Mouse (Mus musculus) T-helper 1 cell (primary cell): ENCODE results near the gene Rgl1.

Experiments
- in situ Hi-C: fragments of 300-600 bp; cut with MboI, MseI; formaldehyde crosslinking; loops from one replicate; pipeline ENCODE4 v1.15.1; 2025; ENCODE audit warnings: high pct_unique_total_duplicates

Rgl1 gene

GRCm38 (mm10) chr1:152718200-152718599 lies 48.0 kb downstream of the Rgl1 start:
- in situ Hi-C loops = no loop called here

- in situ Hi-C loops = no loop called here
These were observed 48.8 kb downstream of the Rgl1 start for GRCm38 (mm10) chr1:152717329-152717728.

GRCm38 (mm10) chr1:152714405-152714804 lies 51.7 kb downstream of the Rgl1 start:
- in situ Hi-C loops = no loop called here

GRCm38 (mm10) chr1:152713924-152714323 lies 52.2 kb downstream of the Rgl1 start:
- in situ Hi-C loops = no loop called here

- in situ Hi-C loops = no loop called here
These were observed 55.1 kb downstream of the Rgl1 start for GRCm38 (mm10) chr1:152711037-152711436.

GRCm38 (mm10) chr1:152707560-152707959 lies 58.6 kb downstream of the Rgl1 start:
- in situ Hi-C loops = no loop called here

GRCm38 (mm10) chr1:152703941-152704340 lies 62.2 kb downstream of the Rgl1 start:
- in situ Hi-C loops = no loop called here

GRCm38 (mm10) chr1:152702920-152703319 lies 63.2 kb downstream of the Rgl1 start:
- in situ Hi-C loops = no loop called here

- in situ Hi-C loops = no loop called here
These were observed 65.1 kb downstream of the Rgl1 start for GRCm38 (mm10) chr1:152701066-152701465.

GRCm38 (mm10) chr1:152697341-152697740 lies 68.8 kb downstream of the Rgl1 start:
- in situ Hi-C loops = no loop called here

GRCm38 (mm10) chr1:152695491-152695890 lies 70.7 kb downstream of the Rgl1 start:
- in situ Hi-C loops = no loop called here

GRCm38 (mm10) chr1:152689968-152690367 lies 76.2 kb downstream of the Rgl1 start:
- in situ Hi-C loops = no loop called here

- in situ Hi-C loops = no loop called here
These were observed 78.4 kb downstream of the Rgl1 start for GRCm38 (mm10) chr1:152687733-152688181.

GRCm38 (mm10) chr1:152687099-152687730 lies 78.9 kb downstream of the Rgl1 start:
- in situ Hi-C loops = no loop called here

- in situ Hi-C loops = no loop called here
These were observed 80.6 kb downstream of the Rgl1 start for GRCm38 (mm10) chr1:152685531-152685930.

GRCm38 (mm10) chr1:152682368-152683194 lies 83.6 kb downstream of the Rgl1 start:
- in situ Hi-C loops = no loop called here

- in situ Hi-C loops = no loop called here
These were observed 84.3 kb downstream of the Rgl1 start for GRCm38 (mm10) chr1:152681676-152682367.

GRCm38 (mm10) chr1:152681116-152681515 lies 85.0 kb downstream of the Rgl1 start:
- in situ Hi-C loops = no loop called here

GRCm38 (mm10) chr1:152678451-152678850 lies 87.7 kb downstream of the Rgl1 start:
- in situ Hi-C loops = no loop called here

- in situ Hi-C loops = no loop called here
These were observed 88.5 kb downstream of the Rgl1 start for GRCm38 (mm10) chr1:152677482-152678211.

- in situ Hi-C loops = no loop called here
These were observed 96.5 kb downstream of the Rgl1 start for GRCm38 (mm10) chr1:152669446-152670180.
